Mouse (Mus musculus) lung, adult 2 months (tissue): ENCODE measurements at regions not wholly inside any gene's neighbourhood (a gene's known extent, or its start where the extent isn't known, plus 50 kb on each side); places are given as distances from the start of the nearest gene placed in this dataset.

Experiments
- DNase-seq: peaks from one replicate; pipeline ENCODE4 v3.0.0; 2022
- H3K4me1 ChIP-seq: fragments of 200-500 bp; 2 replicates; pipeline ENCODE4 v1.6.1; 2011; ENCODE audit warnings: low read length; ENCODE audit not compliant: control insufficient read depth, insufficient read depth
- H3K4me3 ChIP-seq: fragments of 200-500 bp; replicated peaks from 2 replicates; pipeline ENCODE3; 2011; ENCODE audit warnings: low read depth, mild to moderate bottlenecking, control low read depth, low read length; ENCODE audit errors: extremely low read depth
- CTCF ChIP-seq: fragments of 200-500 bp; IDR thresholded peaks from 2 replicates; pipeline ENCODE4 v1.5.1; 2011; ENCODE audit warnings: mild to moderate bottlenecking, low read length, control low read depth; ENCODE audit not compliant: insufficient read depth
- POLR2A ChIP-seq: fragments of 200-500 bp; IDR thresholded peaks from 2 replicates; pipeline ENCODE4 v1.6.1; 2011; ENCODE audit warnings: low read depth, mild to moderate bottlenecking, control low read depth, low read length, borderline replicate concordance; ENCODE audit errors: extremely low read depth
- WGBS: fragments of 180-500 bp; shearing (Covaris S2); methylation state at CpG from one replicate; pipeline ENCODE4 v1.1.7; 2018; 5-methylcytosine and 5-hydroxymethylcytosine counted together

GRCm38 (mm10) chr19:14180956-14181355, 267.6 kb downstream of the Olfr1505 start:
- Histone ChIP-seq H3K4me3 (no peak overlapping the region), H3K4me1 (no peaks in the 10 kb centered on the region)
- TF ChIP-seq CTCF (no peak), POLR2A (no peak)
- 76% methylated on average over 3 of the region's 3 CpGs for WGBS
- DNase-seq = no peak

- 67% methylated on average over 6 of the region's 6 CpGs for WGBS
- Histone ChIP-seq H3K4me3 (no peak overlapping the region), H3K4me1 (no peaks in the 10 kb centered on the region)
- DNase-seq = no peak
- TF ChIP-seq POLR2A = no peak
- no peak for TF ChIP-seq CTCF
These were observed 268.5 kb downstream of the Olfr1505 start for GRCm38 (mm10) chr19:14181661-14182415.

GRCm38 (mm10) chr19:14191820-14192219, 278.5 kb downstream of the Olfr1505 start:
- WGBS = 92% methylated on average over 3 of the region's 3 CpGs
- Histone ChIP-seq H3K4me1 (no peaks in the 10 kb centered on the region), H3K4me3 (no peak overlapping the region)
- DNase-seq = no peak
- TF ChIP-seq CTCF = no peak
- TF ChIP-seq POLR2A = no peak

GRCm38 (mm10) chr19:14197864-14198263, 284.5 kb downstream of the Olfr1505 start:
- H3K4me1 ChIP-seq = no peaks in the 10 kb centered on the region
- 80% methylated on average over 3 of the region's 3 CpGs for WGBS
- TF ChIP-seq CTCF = no peak
- TF ChIP-seq POLR2A = no peak
- no peak overlapping the region for H3K4me3 ChIP-seq
- no peak for DNase-seq

- no peak for DNase-seq
- Histone ChIP-seq H3K4me1 (no peaks in the 10 kb centered on the region), H3K4me3 (no peak overlapping the region)
- TF ChIP-seq CTCF (no peak), POLR2A (no peak)
- 52% methylated on average over 4 of the region's 4 CpGs for WGBS
These were observed 307.2 kb downstream of the Olfr1505 start for GRCm38 (mm10) chr19:14220507-14220909.

GRCm38 (mm10) chr19:14225061-14225696, 311.8 kb downstream of the Olfr1505 start:
- no peak overlapping the region for H3K4me3 ChIP-seq
- DNase-seq = no peak
- 48% methylated on average over 6 of the region's 6 CpGs for WGBS
- H3K4me1 ChIP-seq = no peaks in the 10 kb centered on the region
- TF ChIP-seq POLR2A (no peak), CTCF (no peak)

GRCm38 (mm10) chr19:14225787-14226186, 312.5 kb downstream of the Olfr1505 start:
- TF ChIP-seq CTCF = no peak
- no peak for TF ChIP-seq POLR2A
- no peak for DNase-seq
- WGBS = 49% methylated on average over 4 of the region's 4 CpGs
- H3K4me1 ChIP-seq = no peaks in the 10 kb centered on the region
- no peak overlapping the region for H3K4me3 ChIP-seq

- Histone ChIP-seq H3K4me1 (no peaks in the 10 kb centered on the region), H3K4me3 (no peak overlapping the region)
- TF ChIP-seq POLR2A = no peak
- no peak for TF ChIP-seq CTCF
- no peak for DNase-seq
These were observed 313.2 kb downstream of the Olfr1505 start for GRCm38 (mm10) chr19:14226521-14226920.

- 60% methylated on average over 5 of the region's 5 CpGs for WGBS
- DNase-seq = no peak
- H3K4me3 ChIP-seq = no peak overlapping the region
- TF ChIP-seq POLR2A = no peak
- TF ChIP-seq CTCF = no peak
- H3K4me1 ChIP-seq = no peaks in the 10 kb centered on the region
These were observed 330.2 kb downstream of the Olfr1505 start for GRCm38 (mm10) chr19:14243565-14243964.

- TF ChIP-seq POLR2A = no peak
- no peak for TF ChIP-seq CTCF
- no peak for DNase-seq
- H3K4me3 ChIP-seq = no peak overlapping the region
- WGBS = 81% methylated on average over 6 of the region's 6 CpGs
- H3K4me1 ChIP-seq = no peaks in the 10 kb centered on the region
These were observed 333.8 kb downstream of the Olfr1505 start for GRCm38 (mm10) chr19:14246973-14247614.
